Mouse (Mus musculus): ENCODE measurements around the gene Igsf10. TPM values are rescaled to one million over a fixed set of nuclear protein-coding genes. Genes with fewer than 3 reads are reported as not detected.

The Igsf10 gene
- total RNA-seq, 2 experiments from 2014 or later = 4.2 TPM

GRCm38 (mm10) chr3:59295699-59296562 is 48.3 kb downstream of the Igsf10 start:
- DNase-seq (ENCODE audit: extremely low spot score in 1 of 2, low spot score in 2 of 2) = no peak
- intact Hi-C loops (cut with DNase I) = no loop called here

- DNase-seq (ENCODE audit: extremely low spot score in 1 of 2, low spot score in 2 of 2) = no peak
- intact Hi-C loops (cut with DNase I) = no loop called here
Observed at GRCm38 (mm10) chr3:59293437-59294199, 50.6 kb downstream of the Igsf10 start.

- intact Hi-C loops (cut with DNase I) = no loop called here
- no peak for DNase-seq (ENCODE audit: extremely low spot score in 1 of 2, low spot score in 2 of 2)
Observed at GRCm38 (mm10) chr3:59290551-59290950, 53.6 kb downstream of the Igsf10 start.

GRCm38 (mm10) chr3:59278620-59279019 is 65.6 kb downstream of the Igsf10 start:
- DNase-seq (ENCODE audit: extremely low spot score in 1 of 2, low spot score in 2 of 2) = no peak
- intact Hi-C loops (cut with DNase I) = no loop called here

- no peak for DNase-seq (ENCODE audit: extremely low spot score in 1 of 2, low spot score in 2 of 2)
- intact Hi-C loops (cut with DNase I) = no loop called here
Observed at GRCm38 (mm10) chr3:59278254-59278533, 66.0 kb downstream of the Igsf10 start.

GRCm38 (mm10) chr3:59277502-59278253 is 66.5 kb downstream of the Igsf10 start:
- intact Hi-C loops (cut with DNase I) = no loop called here
- DNase-seq (ENCODE audit: extremely low spot score in 1 of 2, low spot score in 2 of 2) = no peak

- DNase-seq (ENCODE audit: extremely low spot score in 1 of 2, low spot score in 2 of 2) = no peak
- intact Hi-C loops (cut with DNase I) = no loop called here
Observed at GRCm38 (mm10) chr3:59270811-59271210, 73.4 kb downstream of the Igsf10 start.

Other genes starting within 250 kb of the Igsf10 start
- gene Gpr171, start 242.6 kb downstream of the Igsf10 start, total RNA-seq (2021) = not detected
- gene P2ry14, start 190.8 kb downstream of the Igsf10 start, total RNA-seq (2021) = 1 to 10 TPM; 1.2 to 1.8 TPM
- gene Gpr87, start 149.3 kb downstream of the Igsf10 start, total RNA-seq (2021) = not detected
- 10 to 100 TPM; 10.7 to 12.7 TPM for gene P2ry13, start 133.5 kb downstream of the Igsf10 start, total RNA-seq (2021)
- gene P2ry12, start 81.5 kb downstream of the Igsf10 start, total RNA-seq (2021) = 10 to 100 TPM; 58.1 to 64.3 TPM

All from left cerebral cortex, postnatal 10 days (tissue).